Mouse (Mus musculus) C2C12 (cell line): Measurements from ENCODE around the gene Adap1.

Source experiments
- CTCF ChIP-seq: IDR thresholded peaks from one replicate; pipeline ENCODE4 v1.5.1; 2011; ENCODE audit not compliant: control insufficient read depth, insufficient read depth, insufficient read length
- MAX ChIP-seq: IDR thresholded peaks from one replicate; pipeline ENCODE4 v1.6.1; 2011; ENCODE audit warnings: mild to moderate bottlenecking, control low read depth
- MYOG ChIP-seq: IDR thresholded peaks from one replicate; pipeline ENCODE4 v1.6.1; 2011; ENCODE audit not compliant: control insufficient read depth, insufficient read length; ENCODE audit errors: extremely low read depth
- USF1 ChIP-seq: IDR thresholded peaks from one replicate; pipeline ENCODE4 v1.6.1; 2011; ENCODE audit warnings: low read depth, mild to moderate bottlenecking, control low read depth, moderate library complexity

- TF ChIP-seq MYOG: no peak
- TF ChIP-seq MAX: no peak
- no peak for TF ChIP-seq CTCF
- TF ChIP-seq USF1: no peak
These were observed 66.9 kb downstream of the Adap1 start for GRCm38 (mm10) chr5:139258371-139259035.
